Mouse (Mus musculus): ENCODE measurements around the gene Gm20388. TPM values are rescaled to one million over a fixed set of nuclear protein-coding genes. Genes with fewer than 3 reads are reported as not detected.

Gene Gm20388
- polyA plus RNA-seq, 1 experiment from 2014 or later = not detected

DNA sequence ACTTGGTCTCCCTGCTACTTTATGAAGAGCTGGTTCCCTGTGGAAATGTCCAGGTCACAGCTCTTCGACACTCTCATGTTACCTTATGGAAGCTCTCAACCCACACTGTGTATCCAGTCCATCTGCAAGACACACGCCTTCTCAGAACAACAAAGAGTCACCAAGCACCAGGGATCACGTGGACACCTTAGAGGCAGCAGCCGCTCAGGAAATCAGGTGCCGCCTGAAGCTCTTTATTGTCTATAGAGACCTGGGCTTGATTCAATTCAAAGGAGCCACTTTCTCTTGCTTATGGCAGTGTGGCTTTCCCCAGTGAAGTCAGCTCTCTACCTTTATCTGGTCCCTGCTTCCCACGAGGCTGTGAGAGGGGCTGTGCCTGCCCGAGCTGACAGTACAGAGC is 2769.5 kb downstream of the Gm20388 start:
- Histone ChIP-seq H3K9me3 (ENCODE audit: control insufficient read depth, low read length) (no peaks in the 10 kb centered on the region), H3K27ac (replicated peaks in 1 of 2; ENCODE audit: control insufficient read depth in 1 of 2, insufficient read depth in 1 of 2, low read depth in 2 of 2, low read length in 2 of 2) (no peak overlapping the region), H3K4me3 (ENCODE audit: control insufficient read depth in 1 of 2, insufficient read depth in 1 of 2, low read depth in 1 of 2, low read length in 2 of 2) (no peak overlapping the region), H3K4me1 (ENCODE audit: control insufficient read depth in 2 of 2, insufficient read depth in 2 of 2, low read length in 2 of 2) (peaks cover 0 to 19% of the 10 kb centered on the region in 2 experiments; a peak in 1 of 4 replicates), H3K27me3 (ENCODE audit: control insufficient read depth, insufficient read depth, low read length) (peaks cover 70% of the 10 kb centered on the region), H3K36me3 (ENCODE audit: control insufficient read depth, insufficient read depth, low read length) (no peaks in the 10 kb centered on the region), H3K9ac (ENCODE audit: low read length) (no peak overlapping the region), H3K4me2 (ENCODE audit: low read length) (no peak overlapping the region)
- ATAC-seq (ENCODE audit: insufficient number of reproducible peaks, insufficient read depth, low FRiP score, low read depth) = no peak
- WGBS = 39% methylated on average over 7 of the region's 7 CpGs

DNA sequence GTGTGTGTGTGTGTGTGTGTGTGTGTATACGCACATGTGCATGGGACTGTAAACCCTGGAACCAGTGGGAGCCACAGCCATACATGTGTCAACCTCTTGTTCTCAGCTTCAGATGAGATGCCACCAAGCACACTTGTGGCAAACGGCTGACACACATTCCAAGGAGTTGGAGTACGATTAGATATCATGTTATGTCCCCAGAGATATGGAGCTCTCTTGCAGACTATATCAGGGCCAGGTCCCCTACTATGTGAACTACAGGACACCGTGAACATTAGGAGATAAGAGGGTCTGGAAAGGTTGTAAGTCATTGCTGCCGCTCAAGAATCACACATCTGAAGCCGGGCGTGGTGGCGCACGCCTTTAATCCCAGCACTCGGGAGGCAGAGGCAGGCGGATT is 2772.2 kb downstream of the Gm20388 start:
- Histone ChIP-seq H3K4me3 (ENCODE audit: control insufficient read depth in 1 of 2, insufficient read depth in 1 of 2, low read depth in 1 of 2, low read length in 2 of 2) (no peak overlapping the region), H3K27me3 (ENCODE audit: control insufficient read depth, insufficient read depth, low read length) (peaks cover 56% of the 10 kb centered on the region), H3K4me2 (ENCODE audit: low read length) (no peak overlapping the region), H3K36me3 (ENCODE audit: control insufficient read depth, insufficient read depth, low read length) (no peaks in the 10 kb centered on the region), H3K9ac (ENCODE audit: low read length) (no peak overlapping the region), H3K27ac (replicated peaks in 1 of 2; ENCODE audit: control insufficient read depth in 1 of 2, insufficient read depth in 1 of 2, low read depth in 2 of 2, low read length in 2 of 2) (no peak overlapping the region), H3K9me3 (ENCODE audit: control insufficient read depth, low read length) (no peaks in the 10 kb centered on the region), H3K4me1 (ENCODE audit: control insufficient read depth in 2 of 2, insufficient read depth in 2 of 2, low read length in 2 of 2) (0 out of 4 replicates have a peak, but pooled peaks cover 0 to 7% of the 10 kb centered on the region in 2 experiments)
- WGBS = 75% methylated on average over 11 of the region's 11 CpGs
- no peak for ATAC-seq (ENCODE audit: insufficient number of reproducible peaks, insufficient read depth, low FRiP score, low read depth)

DNA sequence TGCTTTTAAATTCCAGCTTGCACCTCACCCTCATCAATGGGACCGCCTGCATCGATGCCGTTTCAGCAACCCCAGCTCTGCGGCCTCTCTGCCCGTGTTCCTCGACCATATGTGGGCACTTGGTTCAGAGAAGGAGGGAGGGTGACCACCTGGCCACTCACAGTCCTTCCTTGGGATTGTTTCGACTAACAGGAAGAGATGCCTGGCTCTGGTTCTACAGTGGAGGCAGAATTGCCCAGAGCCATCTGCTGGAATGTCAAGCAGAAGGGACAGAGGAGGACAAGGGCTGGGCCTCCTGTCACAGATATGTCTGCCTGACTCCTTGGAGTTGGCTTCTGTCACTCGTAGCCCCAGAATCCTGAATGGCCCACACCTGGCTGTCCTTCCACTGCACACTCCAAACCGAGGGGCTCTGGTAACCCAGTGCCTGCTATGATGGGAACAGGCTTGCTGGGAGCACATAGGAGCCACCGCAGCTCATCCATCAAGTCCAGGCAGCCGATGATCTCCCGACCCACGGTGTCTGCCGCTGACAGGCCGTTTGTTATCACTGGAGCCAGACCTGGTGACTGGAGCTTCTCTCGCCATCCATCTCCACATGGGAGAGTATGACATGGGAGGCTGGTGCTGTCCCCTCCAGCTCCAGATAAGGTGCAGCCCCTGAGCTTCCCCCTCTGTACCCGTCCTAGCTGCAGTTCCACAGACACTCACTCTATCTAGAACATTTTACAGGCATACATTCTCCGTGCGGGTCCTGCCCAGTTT is 2774.6 kb downstream of the Gm20388 start:
- WGBS = 43% methylated on average over 19 of the region's 19 CpGs
- H3K4me2 ChIP-seq (ENCODE audit: low read length) = no peak overlapping the region
- no peaks in the 10 kb centered on the region for H3K36me3 ChIP-seq (ENCODE audit: control insufficient read depth, insufficient read depth, low read length)
- no peak overlapping the region for H3K9ac ChIP-seq (ENCODE audit: low read length)
- H3K27ac ChIP-seq (replicated peaks in 1 of 2; ENCODE audit: control insufficient read depth in 1 of 2, insufficient read depth in 1 of 2, low read depth in 2 of 2, low read length in 2 of 2) = no peak overlapping the region
- no peak overlapping the region for H3K4me3 ChIP-seq (ENCODE audit: control insufficient read depth in 1 of 2, insufficient read depth in 1 of 2, low read depth in 1 of 2, low read length in 2 of 2)
- no peak for ATAC-seq (ENCODE audit: insufficient number of reproducible peaks, insufficient read depth, low FRiP score, low read depth)
- no peaks in the 10 kb centered on the region for H3K9me3 ChIP-seq (ENCODE audit: control insufficient read depth, low read length)
- no peaks in the 10 kb centered on the region for H3K4me1 ChIP-seq (ENCODE audit: control insufficient read depth in 2 of 2, insufficient read depth in 2 of 2, low read length in 2 of 2)
- peaks cover 39% of the 10 kb centered on the region for H3K27me3 ChIP-seq (ENCODE audit: control insufficient read depth, insufficient read depth, low read length)

DNA sequence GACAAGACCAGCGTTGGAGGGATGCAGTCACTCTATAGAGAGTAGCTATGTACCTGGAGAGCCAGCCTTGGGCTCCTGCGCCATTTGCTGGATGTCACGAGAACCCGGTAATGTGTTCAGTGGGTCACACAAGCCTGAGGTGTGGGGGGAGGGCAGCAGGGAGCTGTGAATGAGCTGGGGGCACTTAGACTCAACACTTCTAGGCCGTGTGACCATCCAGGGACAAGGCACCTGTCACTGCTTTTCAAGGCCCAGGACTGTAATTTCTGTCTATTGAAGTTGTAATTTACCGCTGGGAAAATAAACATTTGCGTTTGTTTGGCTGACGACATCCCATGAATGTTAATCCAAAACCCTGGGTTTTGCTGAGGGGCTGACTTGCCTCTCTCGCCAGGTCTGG is 2776.2 kb downstream of the Gm20388 start:
- Histone ChIP-seq H3K4me1 (ENCODE audit: control insufficient read depth in 2 of 2, insufficient read depth in 2 of 2, low read length in 2 of 2) (no peaks in the 10 kb centered on the region), H3K27ac (replicated peaks in 1 of 2; ENCODE audit: control insufficient read depth in 1 of 2, insufficient read depth in 1 of 2, low read depth in 2 of 2, low read length in 2 of 2) (no peak overlapping the region), H3K27me3 (ENCODE audit: control insufficient read depth, insufficient read depth, low read length) (peaks cover 27% of the 10 kb centered on the region), H3K4me2 (ENCODE audit: low read length) (no peak overlapping the region), H3K36me3 (ENCODE audit: control insufficient read depth, insufficient read depth, low read length) (no peaks in the 10 kb centered on the region), H3K9me3 (ENCODE audit: control insufficient read depth, low read length) (no peaks in the 10 kb centered on the region), H3K4me3 (ENCODE audit: control insufficient read depth in 1 of 2, insufficient read depth in 1 of 2, low read depth in 1 of 2, low read length in 2 of 2) (no peak overlapping the region), H3K9ac (ENCODE audit: low read length) (no peak overlapping the region)
- WGBS = 80% methylated on average over 9 of the region's 9 CpGs
- no peak for ATAC-seq (ENCODE audit: insufficient number of reproducible peaks, insufficient read depth, low FRiP score, low read depth)

DNA sequence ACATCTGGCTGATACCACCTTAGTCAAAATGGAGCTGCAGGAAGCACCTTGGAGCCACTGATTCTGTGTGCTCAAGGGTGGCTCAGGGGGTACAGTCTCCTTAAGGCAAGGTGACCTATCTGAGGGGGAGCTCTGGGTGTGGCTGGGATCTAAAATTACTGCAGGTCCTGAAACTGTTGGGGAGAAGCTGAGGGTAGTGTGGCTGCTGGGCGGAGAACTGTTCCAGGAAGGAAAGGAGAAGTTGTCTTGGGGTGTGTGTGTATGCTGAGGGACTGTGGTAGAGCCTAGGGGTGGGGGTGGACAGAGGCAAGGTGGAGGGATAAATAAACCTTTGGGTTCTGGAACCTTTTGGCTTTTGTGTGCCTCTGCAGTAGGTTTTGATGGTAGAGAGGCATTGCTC is 2778.7 kb downstream of the Gm20388 start:
- Histone ChIP-seq H3K27me3 (ENCODE audit: control insufficient read depth, insufficient read depth, low read length) (peaks cover 17% of the 10 kb centered on the region), H3K36me3 (ENCODE audit: control insufficient read depth, insufficient read depth, low read length) (no peaks in the 10 kb centered on the region), H3K4me2 (ENCODE audit: low read length) (no peak overlapping the region), H3K4me1 (ENCODE audit: control insufficient read depth in 2 of 2, insufficient read depth in 2 of 2, low read length in 2 of 2) (peaks cover 0 to 2% of the 10 kb centered on the region in 2 experiments; a peak in 1 of 4 replicates), H3K4me3 (ENCODE audit: control insufficient read depth in 1 of 2, insufficient read depth in 1 of 2, low read depth in 1 of 2, low read length in 2 of 2) (no peak overlapping the region), H3K9ac (ENCODE audit: low read length) (no peak overlapping the region), H3K27ac (replicated peaks in 1 of 2; ENCODE audit: control insufficient read depth in 1 of 2, insufficient read depth in 1 of 2, low read depth in 2 of 2, low read length in 2 of 2) (no peak overlapping the region), H3K9me3 (ENCODE audit: control insufficient read depth, low read length) (no peaks in the 10 kb centered on the region)
- ATAC-seq (ENCODE audit: insufficient number of reproducible peaks, insufficient read depth, low FRiP score, low read depth) = no peak
- WGBS = 83% methylated on average over 1 of the region's 1 CpGs

DNA sequence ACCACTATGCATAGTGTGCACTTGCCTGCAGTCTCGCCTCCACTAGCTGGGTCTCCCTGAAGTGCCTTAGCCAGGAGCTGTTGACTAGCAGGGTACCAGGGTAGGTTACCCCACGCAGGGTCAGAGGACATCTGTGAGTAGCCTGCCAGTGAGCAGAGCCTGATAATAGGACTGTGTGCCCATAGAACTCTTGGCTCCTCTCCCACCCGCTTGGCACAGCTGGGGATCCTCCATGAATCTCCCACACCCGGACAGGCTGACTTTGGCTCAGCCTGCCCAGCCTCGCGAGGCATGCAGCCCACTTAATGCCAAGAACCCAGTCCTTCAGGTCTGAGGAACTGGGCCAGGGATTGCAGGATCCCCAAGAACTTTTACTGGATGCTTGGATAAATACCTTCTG is 2780.4 kb downstream of the Gm20388 start:
- 69% methylated on average over 6 of the region's 6 CpGs for WGBS

DNA sequence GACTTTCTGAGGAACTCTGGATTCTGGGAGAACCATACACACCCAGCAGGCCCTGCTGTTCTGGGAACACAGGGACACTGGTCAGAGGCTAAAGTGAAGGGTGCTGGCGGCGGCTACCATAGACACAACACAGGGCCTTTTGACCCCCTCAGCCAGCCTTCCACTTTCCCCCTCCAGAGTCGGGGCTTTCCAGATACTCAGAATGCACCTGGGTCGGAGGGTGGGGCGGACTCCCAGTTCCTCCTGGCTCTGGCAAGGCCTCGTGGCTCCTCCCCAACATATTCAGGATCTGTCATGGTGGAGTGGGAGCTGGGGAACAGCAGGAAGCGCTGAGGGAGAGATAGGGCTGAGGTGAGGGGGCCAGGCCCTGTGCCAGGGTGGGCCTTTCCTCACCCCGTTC is 2781.5 kb downstream of the Gm20388 start:
- WGBS = 76% methylated on average over 8 of the region's 8 CpGs
- Histone ChIP-seq H3K4me3 (ENCODE audit: control insufficient read depth in 1 of 2, insufficient read depth in 1 of 2, low read depth in 1 of 2, low read length in 2 of 2) (no peak overlapping the region), H3K4me2 (ENCODE audit: low read length) (no peak overlapping the region), H3K27me3 (ENCODE audit: control insufficient read depth, insufficient read depth, low read length) (peaks cover 3% of the 10 kb centered on the region; the same call in 1 of the 2 replicates), H3K36me3 (ENCODE audit: control insufficient read depth, insufficient read depth, low read length) (no peaks in the 10 kb centered on the region), H3K9ac (ENCODE audit: low read length) (no peak overlapping the region), H3K4me1 (ENCODE audit: control insufficient read depth in 2 of 2, insufficient read depth in 2 of 2, low read length in 2 of 2) (peaks cover 0 to 2% of the 10 kb centered on the region in 2 experiments; a peak in 1 of 4 replicates), H3K27ac (replicated peaks in 1 of 2; ENCODE audit: control insufficient read depth in 1 of 2, insufficient read depth in 1 of 2, low read depth in 2 of 2, low read length in 2 of 2) (no peak overlapping the region), H3K9me3 (ENCODE audit: control insufficient read depth, low read length) (no peaks in the 10 kb centered on the region)
- no peak for ATAC-seq (ENCODE audit: insufficient number of reproducible peaks, insufficient read depth, low FRiP score, low read depth)

More for the DNA sequence above, 2780.4 kb downstream of the Gm20388 start:
- Histone ChIP-seq H3K9ac (ENCODE audit: low read length) (no peak overlapping the region), H3K9me3 (ENCODE audit: control insufficient read depth, low read length) (no peaks in the 10 kb centered on the region), H3K27ac (replicated peaks in 1 of 2; ENCODE audit: control insufficient read depth in 1 of 2, insufficient read depth in 1 of 2, low read depth in 2 of 2, low read length in 2 of 2) (no peak overlapping the region), H3K27me3 (ENCODE audit: control insufficient read depth, insufficient read depth, low read length) (peaks cover 6% of the 10 kb centered on the region), H3K36me3 (ENCODE audit: control insufficient read depth, insufficient read depth, low read length) (no peaks in the 10 kb centered on the region), H3K4me2 (ENCODE audit: low read length) (no peak overlapping the region), H3K4me3 (ENCODE audit: control insufficient read depth in 1 of 2, insufficient read depth in 1 of 2, low read depth in 1 of 2, low read length in 2 of 2) (no peak overlapping the region), H3K4me1 (ENCODE audit: control insufficient read depth in 2 of 2, insufficient read depth in 2 of 2, low read length in 2 of 2) (peaks cover 0 to 2% of the 10 kb centered on the region in 2 experiments; a peak in 1 of 4 replicates)
- no peak for ATAC-seq (ENCODE audit: insufficient number of reproducible peaks, insufficient read depth, low FRiP score, low read depth)

Data from heart, embryonic 14.5 days (tissue).